In genomic region chr11:6547696-6548325, GRCm38 (mm10) we compare ENCODE assay signal across 8 mouse cellular contexts. TPM values are rescaled to one million over a fixed set of nuclear protein-coding genes. Genes with fewer than 3 reads are reported as not detected.
A peak's percentile ranks its signal among the peaks of the same experiment; 100 is the strongest.
DNase-seq lines count a peak whose midpoint lies in the region; ATAC-seq and TF ChIP-seq lines count a peak whose summit lies in the region.

No protein-coding gene starts in this region.

- H3K79me2 ChIP-seq in liver, adult 2 months (ENCODE audit: control insufficient read depth, insufficient read depth, low read length), result peaks cover 16% of the 10 kb centered on the region; the same call in 1 of the 2 replicates

- H3K9me3 ChIP-seq in embryonic facial prominence, embryonic 11.5 days (replicated peaks; ENCODE audit: control insufficient read depth, low read length), result no peaks in the 10 kb centered on the region
- no peaks in the 10 kb centered on the region for H3K9me3 ChIP-seq in intestine, embryonic 14.5 days (ENCODE audit: control insufficient read depth, low read length)
- H3K9me3 ChIP-seq in neural tube, embryonic 13.5 days, result no peaks in the 10 kb centered on the region

- TF ChIP-seq CTCF in liver, adult 2 months (IDR thresholded peaks at IDR 0.05; ENCODE audit: low read depth, low read length), result no peak

- H3K27me3 ChIP-seq in liver, adult 2 months (ENCODE audit: control insufficient read depth, insufficient read depth, low read length), result no peaks in the 10 kb centered on the region
- no peaks in the 10 kb centered on the region for H3K27me3 ChIP-seq in embryonic facial prominence, embryonic 11.5 days (ENCODE audit: control insufficient read depth, insufficient read depth, low read length)
- no peaks in the 10 kb centered on the region for H3K27me3 ChIP-seq in intestine, embryonic 14.5 days (replicated peaks; ENCODE audit: control insufficient read depth, insufficient read depth, low read length)
- no peaks in the 10 kb centered on the region for H3K27me3 ChIP-seq in neural tube, embryonic 13.5 days

- peak overlapping the region; percentile 25; the same call in 1 of the 2 replicates for H3K9ac ChIP-seq in liver, adult 2 months (ENCODE audit: low read depth, low read length)
- peak overlapping the region; percentile 86 for H3K9ac ChIP-seq in embryonic facial prominence, embryonic 11.5 days (replicated peaks; ENCODE audit: low read length)
- H3K9ac ChIP-seq in intestine, embryonic 14.5 days (ENCODE audit: low read length), result peak overlapping the region; percentile 78
- H3K9ac ChIP-seq in neural tube, embryonic 13.5 days, result peak overlapping the region; percentile 96

- no peak for DNase-seq in liver, adult 2 months (ENCODE audit: extremely low read depth, low read depth, low spot score)
- DNase-seq in liver, result no peak
- no peak for DNase-seq in embryonic facial prominence, embryonic 11.5 days (ENCODE audit: low spot score)
- no peak for DNase-seq in intestine, embryonic 14.5 days (ENCODE audit: low spot score)
- no peak for DNase-seq in cerebellum, adult 9-11 months
- DNase-seq in embryo, embryonic 11 days, result no peak
- no peak for DNase-seq in kidney, adult 9 months

- H3K4me2 ChIP-seq in embryonic facial prominence, embryonic 11.5 days (ENCODE audit: low read depth, low read length), result peak overlapping the region; percentile 49
- peak overlapping the region; percentile 87 for H3K4me2 ChIP-seq in intestine, embryonic 14.5 days (ENCODE audit: low read length)
- H3K4me2 ChIP-seq in neural tube, embryonic 13.5 days, result peak overlapping the region; percentile 76

- H3K27ac ChIP-seq in liver, adult 2 months (replicated peaks; ENCODE audit: insufficient read depth, low read depth, low read length), result 0 out of 2 replicates have a peak overlapping the region, but pooled peaks have one; percentile 10
- H3K27ac ChIP-seq in embryonic facial prominence, embryonic 11.5 days (replicated peaks; ENCODE audit: low read depth, low read length), result no peak overlapping the region
- peak overlapping the region; percentile 97 for H3K27ac ChIP-seq in intestine, embryonic 14.5 days (ENCODE audit: low read depth)
- peak overlapping the region; percentile 97; the same call in 1 of the 2 replicates for H3K27ac ChIP-seq in neural tube, embryonic 13.5 days (replicated peaks)

- 0 out of 2 replicates have a peak overlapping the region, but pooled peaks have one; percentile 85 for H3K4me3 ChIP-seq in liver, adult 2 months (ENCODE audit: insufficient read depth, low read depth, low read length)
- H3K4me3 ChIP-seq in embryonic facial prominence, embryonic 11.5 days (ENCODE audit: low read depth, low read length), result peak overlapping the region; percentile 88
- peak overlapping the region; percentile 88 for H3K4me3 ChIP-seq in intestine, embryonic 14.5 days (ENCODE audit: low read depth, low read length)
- peak overlapping the region; percentile 84 for H3K4me3 ChIP-seq in neural tube, embryonic 13.5 days

- 25% methylated on average over 6 of the region's 6 CpGs for WGBS in liver, adult 2 months
- WGBS in embryonic facial prominence, embryonic 11.5 days, result 35% methylated on average over 6 of the region's 6 CpGs
- WGBS in intestine, embryonic 14.5 days, result 26% methylated on average over 6 of the region's 6 CpGs
- WGBS in neural tube, embryonic 13.5 days, result 27% methylated on average over 6 of the region's 6 CpGs

- no peak for ATAC-seq in embryonic facial prominence, embryonic 11.5 days (replicated peaks; ENCODE audit: insufficient number of reproducible peaks, low FRiP score, low TSS enrichment, low read depth)
- no peak for ATAC-seq in intestine, embryonic 14.5 days (replicated peaks; ENCODE audit: low FRiP score, low TSS enrichment, low read depth)
- no peak for ATAC-seq in neural tube, embryonic 13.5 days (ENCODE audit: low read depth)

- H3K4me1 ChIP-seq in liver, adult 2 months (ENCODE audit: control insufficient read depth, insufficient read depth, low read length), result peaks cover 9% of the 10 kb centered on the region
- no peaks in the 10 kb centered on the region; the same call in 1 of the 2 replicates for H3K4me1 ChIP-seq in embryonic facial prominence, embryonic 11.5 days (ENCODE audit: control insufficient read depth, insufficient read depth, low read length)
- H3K4me1 ChIP-seq in intestine, embryonic 14.5 days (replicated peaks; ENCODE audit: control insufficient read depth, insufficient read depth, low read length), result peaks cover 10% of the 10 kb centered on the region
- H3K4me1 ChIP-seq in neural tube, embryonic 13.5 days (replicated peaks), result peaks cover 20% of the 10 kb centered on the region

- TF ChIP-seq POLR2A in liver, adult 2 months (IDR thresholded peaks at IDR 0.05; ENCODE audit: extremely low read depth, insufficient read depth, low read length), result no peak

- no peaks in the 10 kb centered on the region for H3K36me3 ChIP-seq in liver, adult 2 months (ENCODE audit: control insufficient read depth, insufficient read depth, low read length)
- H3K36me3 ChIP-seq in embryonic facial prominence, embryonic 11.5 days (replicated peaks; ENCODE audit: control insufficient read depth, insufficient read depth, low read depth, low read length), result no peaks in the 10 kb centered on the region; the same call in 1 of the 2 replicates
- 0 out of 2 replicates have a peak, but pooled peaks cover 2% of the 10 kb centered on the region for H3K36me3 ChIP-seq in intestine, embryonic 14.5 days (ENCODE audit: control insufficient read depth, insufficient read depth, low read length)
- peaks cover 5% of the 10 kb centered on the region; the same call in 1 of the 2 replicates for H3K36me3 ChIP-seq in neural tube, embryonic 13.5 days

RNA-seq across cellular contexts. Expression of gene Ccm2, which starts 1.1 kb away (rescaled TPM):
- 16.5 and 18.6 TPM in 2 replicates for total RNA-seq in liver, adult 2 months (2014; rRNA removed)
- polyA plus RNA-seq in liver, adult 2 months (2012; rRNA removed), result 43.7 and 49.6 TPM in 2 replicates
- polyA plus RNA-seq in embryonic facial prominence, embryonic 11.5 days (2014; fragmentation: Nextera tagmentation; extraction: Ambion mirVana), result 81.6 and 90.7 TPM in 2 replicates
- polyA plus RNA-seq in intestine, embryonic 14.5 days (2014; fragmentation: Nextera tagmentation; extraction: Ambion mirVana), result 87.0 and 90.6 TPM in 2 replicates
- 95.1 and 99.8 TPM in 2 replicates for polyA plus RNA-seq in neural tube, embryonic 13.5 days (2015; fragmentation: Nextera tagmentation; extraction: Ambion mirVana)

RNA-seq across cellular contexts. Expression of gene Myo1g, which starts 27.0 kb away (rescaled TPM):
- 1.1 and 2.6 TPM in 2 replicates for total RNA-seq in liver, adult 2 months (2014; rRNA removed)
- polyA plus RNA-seq in liver, adult 2 months (2012; rRNA removed), result 1.4 and 2.3 TPM in 2 replicates
- polyA plus RNA-seq in embryonic facial prominence, embryonic 11.5 days (2014; fragmentation: Nextera tagmentation; extraction: Ambion mirVana), result 0.29 and 0.67 TPM in 2 replicates
- 1.3 TPM in 2 replicates for polyA plus RNA-seq in intestine, embryonic 14.5 days (2014; fragmentation: Nextera tagmentation; extraction: Ambion mirVana)
- 0.52 TPM in 2 replicates for polyA plus RNA-seq in neural tube, embryonic 13.5 days (2015; fragmentation: Nextera tagmentation; extraction: Ambion mirVana)

RNA-seq across cellular contexts. Expression of gene Nacad, which starts 58.0 kb away (rescaled TPM):
- total RNA-seq in liver, adult 2 months (2014; rRNA removed), result under 0.01 TPM in 2 replicates
- 0.02 TPM in 1 of 2 replicates, not detected in the other for polyA plus RNA-seq in liver, adult 2 months (2012; rRNA removed)
- 9.2 and 9.9 TPM in 2 replicates for polyA plus RNA-seq in embryonic facial prominence, embryonic 11.5 days (2014; fragmentation: Nextera tagmentation; extraction: Ambion mirVana)
- polyA plus RNA-seq in intestine, embryonic 14.5 days (2014; fragmentation: Nextera tagmentation; extraction: Ambion mirVana), result 5.7 and 9.0 TPM in 2 replicates
- polyA plus RNA-seq in neural tube, embryonic 13.5 days (2015; fragmentation: Nextera tagmentation; extraction: Ambion mirVana), result 103 and 110 TPM in 2 replicates

Comparison
In these comparisons a context has a peak if more than half of its experiments do, and no peak if none do; other contexts are left out.
1. H3K9ac ChIP-seq: peak in every context shown above with its lines; median percentile 96 in neural tube, embryonic 13.5 days; 86 in embryonic facial prominence, embryonic 11.5 days; 78 in intestine, embryonic 14.5 days; 25 in liver, adult 2 months.